In genomic region chr13:5724364-5724763, GRCm38 (mm10) we compare ENCODE assay signal across 14 mouse cellular contexts.
DNase-seq lines count a peak whose midpoint lies in the region; ATAC-seq lines count a peak whose summit lies in the region.
"Had no signal": no experiment of that assay in that cellular context is flagged by ENCODE, and none has a peak within 500 bp of the region (broad histone marks: within the 10 kb centered on the region; RNA-seq: fewer than 3 reads in every experiment).

No protein-coding gene starts in this region.

- no peak overlapping the region for H3K9ac ChIP-seq in heart, embryonic 11.5 days (ENCODE audit: low read depth, low read length)
- H3K9ac ChIP-seq: embryonic facial prominence, embryonic 13.5 days; midbrain, embryonic 12.5 days had no signal

- ATAC-seq in heart, embryonic 11.5 days (replicated peaks; ENCODE audit: insufficient number of reproducible peaks, low FRiP score, low TSS enrichment): no peak
- ATAC-seq: inflammation-experienced regulatory T-cells, adult 6 months had no signal

- WGBS in heart, embryonic 11.5 days (ENCODE audit: insufficient replicate concordance): 61% methylated on average over 1 of the region's 1 CpGs

- no peak overlapping the region for H3K4me2 ChIP-seq in heart, embryonic 11.5 days
- H3K4me2 ChIP-seq: embryonic facial prominence, embryonic 13.5 days; midbrain, embryonic 12.5 days had no signal

- no peaks in the 10 kb centered on the region for H3K9me3 ChIP-seq in heart, embryonic 11.5 days (replicated peaks; ENCODE audit: control insufficient read depth, low read length)
- H3K9me3 ChIP-seq: embryonic facial prominence, embryonic 13.5 days; midbrain, embryonic 12.5 days had no signal

- H3K4me1 ChIP-seq in heart, embryonic 11.5 days (ENCODE audit: control insufficient read depth, insufficient read depth, low read length): no peaks in the 10 kb centered on the region
- H3K4me1 ChIP-seq: embryonic facial prominence, embryonic 13.5 days had no signal

- no peak overlapping the region for H3K27ac ChIP-seq in heart, embryonic 11.5 days (ENCODE audit: low read depth, low read length)
- H3K27ac ChIP-seq: embryonic facial prominence, embryonic 13.5 days; midbrain, embryonic 12.5 days had no signal

- H3K4me3 ChIP-seq in heart, embryonic 11.5 days (ENCODE audit: low read depth, low read length): no peak overlapping the region
- H3K4me3 ChIP-seq: embryonic facial prominence, embryonic 13.5 days; midbrain, embryonic 12.5 days had no signal

- DNase-seq in heart, adult 8-10 months (ENCODE audit: low spot score): peak; percentile 33
- DNase-seq in 3T3-L1 (ENCODE audit: low read depth, low spot score): peak; percentile 99
- DNase-seq in NIH3T3 (ENCODE audit: low read depth): peak; percentile 81
- DNase-seq in fibroblast of lung, adult 2 months (ENCODE audit: low read depth): peak; percentile 79
- DNase-seq in layer of hippocampus, postnatal 14 days (ENCODE audit: low spot score in 2 of 2): no peak
- DNase-seq in layer of hippocampus, adult 8-10 months (ENCODE audit: low spot score in 2 of 2): no peak
- no peak for DNase-seq in thymus, postnatal 0 days (ENCODE audit: low spot score)
- DNase-seq: liver; spleen, adult 18-20 months; thymus, adult 2 months had no signal

- H3K27me3 ChIP-seq in heart, embryonic 11.5 days (ENCODE audit: control insufficient read depth, insufficient read depth, low read length): no peaks in the 10 kb centered on the region
- H3K27me3 ChIP-seq: embryonic facial prominence, embryonic 13.5 days; midbrain, embryonic 12.5 days had no signal

- H3K36me3 ChIP-seq in heart, embryonic 11.5 days (ENCODE audit: control insufficient read depth, insufficient read depth, low read length): no peaks in the 10 kb centered on the region
- H3K36me3 ChIP-seq: embryonic facial prominence, embryonic 13.5 days; midbrain, embryonic 12.5 days had no signal

Comparison
In these comparisons a context has a peak if more than half of its experiments do, and no peak if none do; other contexts are left out.
1. DNase-seq: peak in heart, adult 8-10 months (single experiment), 3T3-L1 (single experiment), NIH3T3 (single experiment) and fibroblast of lung, adult 2 months (single experiment); none in layer of hippocampus, postnatal 14 days (0 of 2), layer of hippocampus, adult 8-10 months (0 of 2) and thymus, postnatal 0 days (single experiment).